Mouse (Mus musculus) heart, postnatal 0 days (tissue): ENCODE results near the gene Acaa1b.

ENCODE experiments used
- CTCF ChIP-seq: IDR thresholded peaks from 2 replicates; pipeline ENCODE4 v1.5.1; 2016; ENCODE audit warnings: antibody characterized with exemption, control low read depth, low read depth
- EP300 ChIP-seq: IDR thresholded peaks from 2 replicates; pipeline ENCODE4 v1.6.1; 2016; ENCODE audit warnings: antibody characterized with exemption, low read depth

GRCm38 (mm10) chr9:119203617-119204016 lies 46.7 kb upstream of the Acaa1b start:
- TF ChIP-seq EP300 (no peak), CTCF (no peak)
